Mouse (Mus musculus) heart, postnatal 10 days (tissue): ENCODE results near the gene Shank1. TPM values are rescaled to one million over a fixed set of nuclear protein-coding genes. Genes with fewer than 3 reads are reported as not detected.

Experiments
- DNase-seq, 2 experiments: peaks; one replicate each; pipeline ENCODE4 v3.0.0; 2021
- intact Hi-C: fragments of 180-260 bp; cut with DNase I; formaldehyde crosslinking; loops from one replicate; pipeline ENCODE4 v1.15.1; 2025
- total RNA-seq, 2 experiments: library from RNA; stranded (reverse); gene quantifications; 2 replicates each; pipeline ENCODE4 v1.2.3; 2021

Shank1 gene
- total RNA-seq, 2 experiments from 2014 or later, result 1.4 TPM

DNA sequence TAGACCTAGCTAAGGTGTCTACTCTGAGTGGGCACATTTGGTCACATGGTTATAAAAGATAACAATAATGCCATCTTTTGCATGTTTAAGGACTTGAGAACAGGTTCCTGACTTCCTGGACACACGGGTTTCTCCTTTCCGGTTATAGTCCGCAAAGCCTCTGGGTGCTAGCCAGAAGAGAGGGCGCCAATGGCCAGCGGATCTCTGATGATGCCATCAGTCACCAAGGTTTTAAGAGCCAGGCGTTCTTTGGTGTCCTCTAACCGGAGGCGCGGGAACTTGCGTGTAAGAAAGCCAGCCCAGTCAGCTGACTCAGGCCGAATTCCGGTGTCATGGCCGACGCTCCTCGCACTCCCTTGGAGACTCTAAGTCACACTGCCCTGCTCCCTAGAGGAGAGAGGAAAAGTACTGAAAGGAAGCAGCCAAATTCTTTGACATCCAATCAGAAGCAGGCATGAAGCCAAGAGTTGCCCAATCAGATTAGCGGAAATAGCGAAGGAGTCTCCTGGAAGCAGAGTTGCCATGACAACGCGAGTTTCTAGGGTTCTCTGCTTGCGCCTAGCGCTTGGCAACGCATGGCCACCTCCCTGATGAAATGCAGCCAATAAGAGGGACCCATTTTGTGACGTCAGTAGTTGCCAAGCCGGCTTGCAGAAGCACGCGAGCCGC, 95.4 kb downstream of the Shank1 start:
- intact Hi-C loops, result loop anchor here (5.0 kb wide), 1 partner anchor 72 kb away; no protein-coding TSS in a partner anchor
- DNase-seq, result peak; percentile 88 to 90

DNA sequence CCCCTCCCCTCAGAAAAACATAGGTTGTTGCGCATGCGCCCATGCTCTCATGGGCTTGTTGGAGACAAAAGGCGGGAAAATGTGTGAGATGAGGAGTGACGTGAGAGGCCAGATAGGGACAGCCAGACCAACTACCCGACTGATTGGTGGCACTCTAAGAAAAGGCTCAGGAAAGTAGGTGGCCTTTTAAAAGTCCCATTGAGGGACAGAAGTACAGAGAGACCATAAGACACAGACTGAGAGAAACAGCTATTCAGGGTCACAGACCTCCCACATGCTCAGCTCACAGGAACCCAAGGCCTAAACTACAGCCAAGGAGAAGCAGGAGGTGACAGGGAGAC, 95.9 kb downstream of the Shank1 start:
- intact Hi-C loops, result loop anchor here (5.0 kb wide), 1 partner anchor 71 kb away; no protein-coding TSS in a partner anchor
- no peak for DNase-seq

Other genes starting within 250 kb of the Shank1 start
- gene Klk1b21, start 207.9 kb upstream of the Shank1 start, total RNA-seq, result not detected
- gene Klk1b22, start 197.6 kb upstream of the Shank1 start, total RNA-seq, result not detected
- gene Klk1b16, start 173.5 kb upstream of the Shank1 start, total RNA-seq, result not detected
- gene Klk1b24, start 122.0 kb upstream of the Shank1 start, total RNA-seq, result not detected
- gene Klk1b3, start 112.1 kb upstream of the Shank1 start, total RNA-seq, result not detected
- gene Klk1b4, start 102.8 kb upstream of the Shank1 start, total RNA-seq, result not detected
- gene Klk1b5, start 94.3 kb upstream of the Shank1 start, total RNA-seq, result not detected
- gene Klk1, start 84.9 kb upstream of the Shank1 start, total RNA-seq, result not detected
- gene Gm36864, start 74.1 kb upstream of the Shank1 start, total RNA-seq, result not detected
- gene 1700028J19Rik, start 63.6 kb upstream of the Shank1 start, total RNA-seq, result under 1 TPM; 0.47 to 0.53 TPM
- gene 2410002F23Rik, start 63.5 kb upstream of the Shank1 start, total RNA-seq, result 10 to 100 TPM; 34.9 to 42.1 TPM
- gene Acp4, start 52.9 kb upstream of the Shank1 start, total RNA-seq, result not detected
- gene Gm15517, start 48.8 kb upstream of the Shank1 start, total RNA-seq, result not detected
- 1 to 10 TPM; 1.1 TPM for gene Clec11a, start 3.4 kb upstream of the Shank1 start, total RNA-seq
- gene Syt3, start 73.8 kb downstream of the Shank1 start, total RNA-seq, result 1 to 10 TPM in 1 of 2 experiments, under 1 TPM in 1; 0.74 to 1.3 TPM
- under 1 TPM in 1 of 2 experiments, not detected in 1; 0.40 TPM for gene 1700008O03Rik, start 75.6 kb downstream of the Shank1 start, total RNA-seq
- 10 to 100 TPM; 28.3 to 39.0 TPM for gene Lrrc4b, start 118.8 kb downstream of the Shank1 start, total RNA-seq
- gene Aspdh, start 155.1 kb downstream of the Shank1 start, total RNA-seq, result under 1 TPM; 0.79 to 0.93 TPM
- 10 to 100 TPM; 70.3 to 79.0 TPM for gene Josd2, start 157.7 kb downstream of the Shank1 start, total RNA-seq
- 100 to 1,000 TPM; 101 to 102 TPM for gene Emc10, start 186.3 kb downstream of the Shank1 start, total RNA-seq
- gene Fam71e1, start 186.3 kb downstream of the Shank1 start, total RNA-seq, result 1 to 10 TPM; 5.1 to 6.0 TPM
- 10 to 100 TPM; 16.3 to 22.2 TPM for gene Mybpc2, start 214.4 kb downstream of the Shank1 start, total RNA-seq
- gene Spib, start 221.8 kb downstream of the Shank1 start, total RNA-seq, result 1 to 10 TPM; 1.1 to 1.3 TPM
- 10 to 100 TPM; 18.7 to 24.5 TPM for gene Pold1, start 238.6 kb downstream of the Shank1 start, total RNA-seq
- 10 to 100 TPM; 45.1 to 49.0 TPM for gene Nr1h2, start 243.7 kb downstream of the Shank1 start, total RNA-seq